In genomic region chr11:49108833-49109232, GRCm38 (mm10) we compare ENCODE assay signal across 8 mouse cellular contexts. TPM values are rescaled to one million over a fixed set of nuclear protein-coding genes. Genes with fewer than 3 reads are reported as not detected.
DNase-seq lines count a peak whose midpoint lies in the region; ATAC-seq and TF ChIP-seq lines count a peak whose summit lies in the region.

No protein-coding gene starts in this region.

- no peaks in the 10 kb centered on the region for H3K4me1 ChIP-seq in forebrain, postnatal 0 days (ENCODE audit: insufficient read depth)
- no peaks in the 10 kb centered on the region for H3K4me1 ChIP-seq in forebrain, embryonic 13.5 days
- H3K4me1 ChIP-seq in midbrain, embryonic 11.5 days (ENCODE audit: control insufficient read depth, insufficient read depth, low read length): no peaks in the 10 kb centered on the region
- H3K4me1 ChIP-seq in midbrain, embryonic 15.5 days: no peaks in the 10 kb centered on the region

- H3K27ac ChIP-seq in forebrain, postnatal 0 days (ENCODE audit: low read depth, low read length): no peak overlapping the region
- no peak overlapping the region for H3K27ac ChIP-seq in forebrain, embryonic 13.5 days
- no peak overlapping the region for H3K27ac ChIP-seq in midbrain, embryonic 11.5 days (ENCODE audit: low read depth, low read length)
- no peak overlapping the region for H3K27ac ChIP-seq in midbrain, embryonic 15.5 days

- no peak overlapping the region for H3K9ac ChIP-seq in forebrain, postnatal 0 days
- H3K9ac ChIP-seq in forebrain, embryonic 13.5 days: no peak overlapping the region
- H3K9ac ChIP-seq in midbrain, embryonic 11.5 days (ENCODE audit: low read length): no peak overlapping the region
- H3K9ac ChIP-seq in midbrain, embryonic 15.5 days: no peak overlapping the region

- H3K4me3 ChIP-seq in forebrain, postnatal 0 days (ENCODE audit: low read depth, low read length): no peak overlapping the region
- no peak overlapping the region for H3K4me3 ChIP-seq in forebrain, embryonic 13.5 days
- H3K4me3 ChIP-seq in midbrain, embryonic 11.5 days (ENCODE audit: low read depth, low read length): no peak overlapping the region
- H3K4me3 ChIP-seq in midbrain, embryonic 15.5 days: no peak overlapping the region

- ATAC-seq in forebrain, postnatal 0 days: no peak
- no peak for ATAC-seq in forebrain, embryonic 13.5 days
- ATAC-seq in midbrain, embryonic 11.5 days (ENCODE audit: low FRiP score): peak; percentile 35; the same call in 1 of the 2 replicates
- no peak for ATAC-seq in midbrain, embryonic 15.5 days (replicated peaks)

- no peaks in the 10 kb centered on the region for H3K36me3 ChIP-seq in forebrain, postnatal 0 days (ENCODE audit: insufficient read depth)
- no peaks in the 10 kb centered on the region for H3K36me3 ChIP-seq in forebrain, embryonic 13.5 days (ENCODE audit: poor library complexity, severe bottlenecking)
- H3K36me3 ChIP-seq in midbrain, embryonic 11.5 days (ENCODE audit: control insufficient read depth, insufficient read depth, low read length): no peaks in the 10 kb centered on the region
- no peaks in the 10 kb centered on the region for H3K36me3 ChIP-seq in midbrain, embryonic 15.5 days (replicated peaks)

- 16% methylated on average over 1 of the region's 1 CpGs for WGBS in forebrain, postnatal 0 days
- WGBS in forebrain, embryonic 13.5 days: 31% methylated on average over 1 of the region's 1 CpGs
- WGBS in midbrain, embryonic 11.5 days: 31% methylated on average over 1 of the region's 1 CpGs
- 37% methylated on average over 1 of the region's 1 CpGs for WGBS in midbrain, embryonic 15.5 days

- no peaks in the 10 kb centered on the region; the same call in 1 of the 2 replicates for H3K27me3 ChIP-seq in forebrain, postnatal 0 days (ENCODE audit: insufficient read depth, low read length)
- no peaks in the 10 kb centered on the region for H3K27me3 ChIP-seq in forebrain, embryonic 13.5 days
- no peaks in the 10 kb centered on the region for H3K27me3 ChIP-seq in midbrain, embryonic 11.5 days (ENCODE audit: control insufficient read depth, insufficient read depth, low read length)
- no peaks in the 10 kb centered on the region for H3K27me3 ChIP-seq in midbrain, embryonic 15.5 days (replicated peaks)

- peak; percentile 29 for DNase-seq in forebrain, postnatal 0 days
- peak; percentile 91 for DNase-seq in midbrain, embryonic 11.5 days (ENCODE audit: low spot score, missing footprints)
- DNase-seq in adipocyte (ENCODE audit: low spot score): peak; percentile 72
- DNase-seq in kidney, postnatal 4 days: peak; percentile 68 to 74
- DNase-seq in thymus, postnatal 0 days (ENCODE audit: low spot score): peak; percentile 62
- DNase-seq in neural tube, embryonic 10.5 days (ENCODE audit: extremely low spot score, low spot score): no peak

- H3K9me3 ChIP-seq in forebrain, postnatal 0 days (ENCODE audit: low read length): no peaks in the 10 kb centered on the region
- H3K9me3 ChIP-seq in forebrain, embryonic 13.5 days (replicated peaks): no peaks in the 10 kb centered on the region
- no peaks in the 10 kb centered on the region for H3K9me3 ChIP-seq in midbrain, embryonic 11.5 days (ENCODE audit: control insufficient read depth, low read length)
- no peaks in the 10 kb centered on the region for H3K9me3 ChIP-seq in midbrain, embryonic 15.5 days

- H3K4me2 ChIP-seq in forebrain, postnatal 0 days (ENCODE audit: low read depth): no peak overlapping the region
- H3K4me2 ChIP-seq in forebrain, embryonic 13.5 days: no peak overlapping the region
- H3K4me2 ChIP-seq in midbrain, embryonic 11.5 days: no peak overlapping the region
- no peak overlapping the region for H3K4me2 ChIP-seq in midbrain, embryonic 15.5 days

- TF ChIP-seq CTCF in forebrain, postnatal 0 days (IDR thresholded peaks at IDR 0.05; ENCODE audit: low read depth): peak; percentile 59

RNA-seq across cellular contexts. Expression of gene Olfr1396, which starts 5.8 kb away (rescaled TPM):
- total RNA-seq in forebrain, postnatal 0 days (2014; rRNA removed): 0.05 TPM in 1 of 2 replicates, not detected in the other
- 0.05 TPM in 1 of 2 replicates, not detected in the other for polyA plus RNA-seq in forebrain, postnatal 0 days (2015; fragmentation: Nextera tagmentation; extraction: Ambion mirVana)
- not detected in 2 replicates for polyA plus RNA-seq in forebrain, embryonic 13.5 days (2015; fragmentation: Nextera tagmentation; extraction: Ambion mirVana)
- polyA plus RNA-seq in midbrain, embryonic 11.5 days (2014; fragmentation: Nextera tagmentation; extraction: Ambion mirVana): not detected in 2 replicates
- polyA plus RNA-seq in midbrain, embryonic 15.5 days (2015; fragmentation: Nextera tagmentation; extraction: Ambion mirVana): 0.11 TPM in 1 of 2 replicates, not detected in the other
- polyA plus RNA-seq in thymus, postnatal 0 days (2015; fragmentation: Nextera tagmentation; extraction: Ambion mirVana): 0.10 and 0.16 TPM in 2 replicates

RNA-seq across cellular contexts. Expression of gene Ifi47, which starts 32.4 kb away (rescaled TPM):
- 1.2 and 1.6 TPM in 2 replicates for total RNA-seq in forebrain, postnatal 0 days (2014; rRNA removed)
- 0.67 and 0.70 TPM in 2 replicates for polyA plus RNA-seq in forebrain, postnatal 0 days (2015; fragmentation: Nextera tagmentation; extraction: Ambion mirVana)
- polyA plus RNA-seq in forebrain, embryonic 13.5 days (2015; fragmentation: Nextera tagmentation; extraction: Ambion mirVana): 0.27 and 0.47 TPM in 2 replicates
- 0.40 and 0.41 TPM in 2 replicates for polyA plus RNA-seq in midbrain, embryonic 11.5 days (2014; fragmentation: Nextera tagmentation; extraction: Ambion mirVana)
- polyA plus RNA-seq in midbrain, embryonic 15.5 days (2015; fragmentation: Nextera tagmentation; extraction: Ambion mirVana): 0.35 and 0.56 TPM in 2 replicates
- polyA plus RNA-seq in thymus, postnatal 0 days (2015; fragmentation: Nextera tagmentation; extraction: Ambion mirVana): 87.1 and 88.7 TPM in 2 replicates

RNA-seq across cellular contexts. Expression of gene Olfr1395, which starts 33.2 kb away (rescaled TPM):
- total RNA-seq in forebrain, postnatal 0 days (2014; rRNA removed): not detected in 2 replicates
- not detected in 2 replicates for polyA plus RNA-seq in forebrain, postnatal 0 days (2015; fragmentation: Nextera tagmentation; extraction: Ambion mirVana)
- not detected in 2 replicates for polyA plus RNA-seq in forebrain, embryonic 13.5 days (2015; fragmentation: Nextera tagmentation; extraction: Ambion mirVana)
- polyA plus RNA-seq in midbrain, embryonic 11.5 days (2014; fragmentation: Nextera tagmentation; extraction: Ambion mirVana): not detected in 2 replicates
- not detected in 2 replicates for polyA plus RNA-seq in midbrain, embryonic 15.5 days (2015; fragmentation: Nextera tagmentation; extraction: Ambion mirVana)
- polyA plus RNA-seq in thymus, postnatal 0 days (2015; fragmentation: Nextera tagmentation; extraction: Ambion mirVana): not detected in 2 replicates

RNA-seq across cellular contexts. Expression of gene Tgtp2, which starts 44.8 kb away (rescaled TPM):
- 0.46 TPM in 1 of 2 replicates, not detected in the other for total RNA-seq in forebrain, postnatal 0 days (2014; rRNA removed)
- polyA plus RNA-seq in forebrain, postnatal 0 days (2015; fragmentation: Nextera tagmentation; extraction: Ambion mirVana): 0.13 TPM in 1 of 2 replicates, not detected in the other
- not detected in 2 replicates for polyA plus RNA-seq in forebrain, embryonic 13.5 days (2015; fragmentation: Nextera tagmentation; extraction: Ambion mirVana)
- not detected in 2 replicates for polyA plus RNA-seq in midbrain, embryonic 11.5 days (2014; fragmentation: Nextera tagmentation; extraction: Ambion mirVana)
- polyA plus RNA-seq in midbrain, embryonic 15.5 days (2015; fragmentation: Nextera tagmentation; extraction: Ambion mirVana): 0.68 TPM in 1 of 2 replicates, not detected in the other
- 58.7 and 59.3 TPM in 2 replicates for polyA plus RNA-seq in thymus, postnatal 0 days (2015; fragmentation: Nextera tagmentation; extraction: Ambion mirVana)

RNA-seq across cellular contexts. Expression of gene Olfr1394, which starts 45.3 kb away (rescaled TPM):
- not detected in 2 replicates for total RNA-seq in forebrain, postnatal 0 days (2014; rRNA removed)
- not detected in 2 replicates for polyA plus RNA-seq in forebrain, postnatal 0 days (2015; fragmentation: Nextera tagmentation; extraction: Ambion mirVana)
- not detected in 2 replicates for polyA plus RNA-seq in forebrain, embryonic 13.5 days (2015; fragmentation: Nextera tagmentation; extraction: Ambion mirVana)
- polyA plus RNA-seq in midbrain, embryonic 11.5 days (2014; fragmentation: Nextera tagmentation; extraction: Ambion mirVana): not detected in 2 replicates
- polyA plus RNA-seq in midbrain, embryonic 15.5 days (2015; fragmentation: Nextera tagmentation; extraction: Ambion mirVana): not detected in 2 replicates
- not detected in 2 replicates for polyA plus RNA-seq in thymus, postnatal 0 days (2015; fragmentation: Nextera tagmentation; extraction: Ambion mirVana)

Comparison
In these comparisons a context has a peak if more than half of its experiments do, and no peak if none do; other contexts are left out.
1. RNA of gene Ifi47, which starts 32.4 kb away (polyA plus RNA-seq): 87.1 to 88.7 TPM in thymus, postnatal 0 days; 0.67 to 0.70 TPM in forebrain, postnatal 0 days, 0.40 to 0.41 TPM in midbrain, embryonic 11.5 days, 0.35 to 0.56 TPM in midbrain, embryonic 15.5 days and 0.27 to 0.47 TPM in forebrain, embryonic 13.5 days; every median in the first group is over 10 times any median in the second.